Mouse (Mus musculus) R1 (cell line): ENCODE measurements around the gene Vmn1r64.
"Not testable (repeated sequence)": the region's sequence is repeated elsewhere in the genome, so short reads cannot be mapped to it uniquely, and the experiment has no call there.

Source experiments
- DNase-seq: peaks from one replicate; pipeline ENCODE4 v3.0.0-alpha.2; 2018; ENCODE audit warnings: low read depth, low spot score

The Vmn1r64 gene

GRCm38 (mm10) chr7:5884442-5884841, at the start of gene Vmn1r64:
Gene Vmn1r64 (minus strand): TSS chr7:5884542.
- DNase-seq = no peak

GRCm38 (mm10) chr7:5899238-5899637, 14.9 kb upstream of the Vmn1r64 start:
- DNase-seq = peak; percentile 79

GRCm38 (mm10) chr7:5897245-5897644, 12.9 kb upstream of the Vmn1r64 start:
- DNase-seq = not testable (repeated sequence)
